Mouse (Mus musculus): Measurements from ENCODE around the gene Lin9.

GRCm38 (mm10) chr1:180640605-180641125 is 285 bp upstream of the Lin9 start:
- TF ChIP-seq POLR2A (IDR thresholded peaks at IDR 0.05; ENCODE audit: low read depth, low read length) (no peak), CTCF (IDR thresholded peaks at IDR 0.05; ENCODE audit: extremely low read depth, insufficient read length, insufficient replicate concordance, low read depth, low read length) (no peak)

All from small intestine, adult 2 months (tissue).